Mouse (Mus musculus) 3134 (cell line): Measurements from ENCODE around the gene Exoc6b.
"Not testable (repeated sequence)": the region's sequence is repeated elsewhere in the genome, so short reads cannot be mapped to it uniquely, and the experiment has no call there.

Experiments
- DNase-seq: peaks from one replicate; pipeline ENCODE4 v3.0.0-alpha.2; 2011; ENCODE audit warnings: low spot score; ENCODE audit not compliant: insufficient read length; ENCODE audit errors: extremely low read depth

Exoc6b gene

GRCm38 (mm10) chr6:84646696-84647095 is 422.6 kb downstream of the Exoc6b start:
- DNase-seq, result no peak

- no peak for DNase-seq
Measured at GRCm38 (mm10) chr6:84641062-84641431, 428.3 kb downstream of the Exoc6b start.

GRCm38 (mm10) chr6:84640324-84641061 is 428.8 kb downstream of the Exoc6b start:
- no peak for DNase-seq

GRCm38 (mm10) chr6:84638206-84638605 is 431.1 kb downstream of the Exoc6b start:
- no peak for DNase-seq

DNA sequence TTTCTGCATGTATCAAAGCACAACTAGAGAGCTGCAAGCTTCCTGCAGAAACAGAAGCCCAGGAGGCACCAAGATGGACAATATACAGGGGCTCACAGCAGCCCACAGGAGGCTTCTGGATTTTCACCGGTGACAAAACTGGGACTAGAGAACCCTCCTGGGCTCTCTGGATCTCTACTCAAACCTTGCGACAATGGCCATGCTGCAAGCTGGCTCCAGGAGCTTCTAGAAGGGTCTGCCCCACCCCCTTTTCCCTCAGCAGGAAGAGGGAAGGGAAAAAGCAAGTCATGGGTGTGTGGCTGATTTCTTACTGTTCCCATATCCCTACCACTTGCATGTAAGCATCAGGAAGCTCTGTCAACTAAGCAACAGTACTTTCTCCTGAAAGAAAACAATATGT is 437.7 kb downstream of the Exoc6b start:
- DNase-seq, result no peak

- no peak for DNase-seq
Measured at GRCm38 (mm10) chr6:84630276-84630675, 439.0 kb downstream of the Exoc6b start.

DNA sequence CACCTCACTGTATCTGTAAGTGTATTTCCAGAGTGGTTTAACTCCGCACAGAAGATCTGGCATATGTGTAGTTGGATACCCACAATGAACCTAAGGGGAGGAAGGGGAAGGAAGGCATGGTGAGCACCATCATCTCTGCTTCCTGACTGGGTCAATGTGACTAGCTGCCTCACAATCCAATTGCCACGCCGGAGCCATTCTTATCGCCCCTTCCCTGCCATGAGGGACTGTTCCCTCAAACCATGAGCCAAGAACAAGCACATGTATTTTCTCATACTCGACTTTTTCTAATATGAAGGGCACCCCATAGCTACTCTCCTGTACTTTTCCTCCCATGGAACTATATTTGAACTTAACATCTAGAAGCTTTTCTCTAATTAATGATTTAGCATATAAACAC is 440.5 kb downstream of the Exoc6b start:
- no peak for DNase-seq

DNA sequence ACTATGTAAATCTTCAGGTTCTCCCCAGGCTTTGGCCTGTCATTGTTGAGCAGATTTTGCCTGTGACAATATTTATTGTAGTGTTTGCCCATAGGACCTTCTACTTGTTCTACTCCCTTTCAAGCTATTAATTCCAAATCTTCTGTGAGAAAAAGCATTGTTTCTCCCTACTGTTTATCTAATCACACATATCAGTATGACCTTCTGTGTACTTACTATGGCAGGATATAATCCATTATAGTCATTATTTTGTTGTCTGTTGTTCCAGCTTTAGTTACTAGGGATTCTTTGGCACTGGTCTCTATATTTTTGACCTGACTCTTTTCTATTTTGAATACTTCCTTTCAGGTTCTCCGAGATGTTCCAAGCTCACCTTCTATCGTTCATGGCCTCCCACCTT is 442.9 kb downstream of the Exoc6b start:
- no peak for DNase-seq

DNA sequence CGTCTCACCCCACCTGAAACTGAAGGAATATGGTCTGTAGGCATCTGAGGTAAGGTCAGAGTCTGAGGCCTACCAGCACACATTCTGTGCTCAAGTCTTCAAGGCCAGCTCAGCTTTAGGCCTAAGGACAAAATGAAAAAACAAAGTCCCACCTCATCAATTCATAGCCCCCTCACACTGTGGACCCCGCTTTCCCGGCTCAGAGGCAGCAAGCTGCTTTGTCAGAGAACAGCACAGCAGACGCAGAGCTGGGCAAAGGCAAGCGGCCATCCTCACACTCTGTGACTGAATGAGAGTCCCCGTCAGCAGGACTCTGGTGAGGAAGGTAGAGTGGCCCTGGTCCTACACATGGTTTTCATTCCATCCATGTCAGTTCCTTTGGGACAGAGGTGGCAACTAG is 450.1 kb downstream of the Exoc6b start:
- no peak for DNase-seq

- no peak for DNase-seq
Measured at GRCm38 (mm10) chr6:84617051-84617450, 452.3 kb downstream of the Exoc6b start.

DNA sequence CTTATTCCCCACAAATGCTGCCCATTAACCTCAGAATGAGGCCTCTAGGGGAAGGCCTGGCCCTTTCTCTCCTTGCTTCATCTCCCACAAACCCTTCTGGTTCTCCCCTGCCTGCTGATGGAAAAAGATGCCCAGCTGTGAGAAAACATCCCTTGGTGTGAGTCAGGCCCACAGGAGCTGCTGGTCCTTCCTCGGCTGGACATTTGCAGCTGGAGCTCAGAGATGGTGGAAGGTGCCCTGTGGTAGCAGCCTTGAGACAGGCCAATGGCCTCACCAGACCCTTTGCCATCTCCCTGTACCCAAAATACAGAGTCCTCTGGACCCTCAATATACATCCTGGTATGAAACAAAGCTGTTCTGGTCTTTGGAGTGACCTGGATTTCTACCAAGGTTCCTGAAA is 452.7 kb downstream of the Exoc6b start:
- DNase-seq, result no peak

GRCm38 (mm10) chr6:84613561-84613960 is 455.8 kb downstream of the Exoc6b start:
- DNase-seq, result no peak

DNA sequence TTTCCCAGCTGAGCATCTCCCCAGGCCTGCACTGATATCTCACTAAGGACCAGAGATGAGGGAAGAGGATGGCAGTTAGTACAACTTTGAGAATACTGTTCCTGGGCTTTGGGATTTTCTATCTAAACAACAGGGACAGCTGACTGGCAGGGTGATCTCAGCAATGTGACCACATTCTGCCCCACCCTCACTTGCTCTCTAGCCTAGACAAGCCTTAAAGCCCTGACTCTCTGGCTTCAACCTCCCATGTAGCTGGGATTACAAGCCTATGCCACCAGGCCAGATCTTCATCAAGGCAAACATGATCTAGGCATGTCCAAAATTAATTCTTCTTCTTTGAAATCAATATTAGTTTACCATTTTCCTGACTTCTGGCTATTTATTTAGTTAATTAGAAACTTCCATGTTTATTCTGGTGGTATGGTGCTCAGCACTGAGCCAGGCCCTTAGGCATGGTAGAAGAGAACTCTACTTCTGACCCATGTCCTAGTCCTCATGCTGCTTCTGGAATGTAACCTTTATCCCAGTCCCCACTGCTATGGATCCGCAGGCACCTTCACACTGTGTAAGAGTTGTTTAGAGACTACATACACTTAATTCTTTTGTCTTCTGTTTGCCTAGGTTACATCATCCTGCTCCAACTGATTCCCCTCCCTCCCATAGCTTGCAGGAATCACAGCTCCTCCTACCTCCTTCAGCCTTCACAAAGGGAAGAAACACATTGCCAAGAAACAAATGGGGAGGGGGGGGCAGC is 468.0 kb downstream of the Exoc6b start:
- DNase-seq, result no peak

- DNase-seq, result not testable (repeated sequence)
Measured at GRCm38 (mm10) chr6:84599296-84599695, 470.0 kb downstream of the Exoc6b start.

GRCm38 (mm10) chr6:84598725-84599124 is 470.6 kb downstream of the Exoc6b start:
- no peak for DNase-seq

- no peak for DNase-seq
Measured at GRCm38 (mm10) chr6:84594626-84595025, 474.7 kb downstream of the Exoc6b start.

- no peak for DNase-seq
Measured at GRCm38 (mm10) chr6:84593693-84594092, 475.6 kb downstream of the Exoc6b start, which contains the start of gene Cyp26b1. Gene Cyp26b1, minus strand, starts transcription at chr6:84593908.

DNA sequence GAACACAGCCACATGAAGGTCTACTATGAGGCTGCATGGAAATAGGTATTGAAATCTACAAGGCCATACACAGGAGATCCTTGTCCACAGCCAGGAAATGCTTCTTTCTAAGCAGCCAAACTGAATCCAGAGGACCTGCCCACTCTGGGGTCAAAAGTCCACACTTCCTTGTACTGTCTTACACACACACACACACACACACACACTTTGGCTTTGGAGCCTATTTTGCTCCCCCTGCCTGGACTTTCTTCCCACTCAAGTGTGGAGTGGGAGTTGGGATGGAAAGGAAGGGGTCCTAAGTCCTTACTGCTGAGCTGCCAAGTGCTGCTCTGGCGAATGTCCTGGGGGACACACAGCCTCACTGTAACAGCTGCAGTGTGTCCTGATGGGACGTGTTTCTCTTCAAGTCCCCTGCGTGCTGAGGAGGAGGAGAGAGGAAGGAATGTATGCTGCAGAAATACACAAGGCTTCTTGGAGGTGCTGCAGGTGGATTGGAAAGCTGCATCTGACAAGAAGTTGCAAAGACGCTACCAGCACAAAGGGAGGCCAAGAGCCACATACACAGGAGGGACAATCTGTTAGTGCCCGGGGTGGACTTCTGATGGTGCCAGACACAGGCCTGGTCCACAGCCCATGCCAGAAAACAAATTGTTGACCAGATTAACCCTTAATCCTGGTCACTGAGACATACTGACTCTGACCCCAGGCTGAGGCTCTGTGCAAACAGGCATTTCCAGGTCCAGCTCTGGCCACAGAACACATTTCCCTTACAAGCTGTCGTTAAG is 478.2 kb downstream of the Exoc6b start:
- no peak for DNase-seq

DNA sequence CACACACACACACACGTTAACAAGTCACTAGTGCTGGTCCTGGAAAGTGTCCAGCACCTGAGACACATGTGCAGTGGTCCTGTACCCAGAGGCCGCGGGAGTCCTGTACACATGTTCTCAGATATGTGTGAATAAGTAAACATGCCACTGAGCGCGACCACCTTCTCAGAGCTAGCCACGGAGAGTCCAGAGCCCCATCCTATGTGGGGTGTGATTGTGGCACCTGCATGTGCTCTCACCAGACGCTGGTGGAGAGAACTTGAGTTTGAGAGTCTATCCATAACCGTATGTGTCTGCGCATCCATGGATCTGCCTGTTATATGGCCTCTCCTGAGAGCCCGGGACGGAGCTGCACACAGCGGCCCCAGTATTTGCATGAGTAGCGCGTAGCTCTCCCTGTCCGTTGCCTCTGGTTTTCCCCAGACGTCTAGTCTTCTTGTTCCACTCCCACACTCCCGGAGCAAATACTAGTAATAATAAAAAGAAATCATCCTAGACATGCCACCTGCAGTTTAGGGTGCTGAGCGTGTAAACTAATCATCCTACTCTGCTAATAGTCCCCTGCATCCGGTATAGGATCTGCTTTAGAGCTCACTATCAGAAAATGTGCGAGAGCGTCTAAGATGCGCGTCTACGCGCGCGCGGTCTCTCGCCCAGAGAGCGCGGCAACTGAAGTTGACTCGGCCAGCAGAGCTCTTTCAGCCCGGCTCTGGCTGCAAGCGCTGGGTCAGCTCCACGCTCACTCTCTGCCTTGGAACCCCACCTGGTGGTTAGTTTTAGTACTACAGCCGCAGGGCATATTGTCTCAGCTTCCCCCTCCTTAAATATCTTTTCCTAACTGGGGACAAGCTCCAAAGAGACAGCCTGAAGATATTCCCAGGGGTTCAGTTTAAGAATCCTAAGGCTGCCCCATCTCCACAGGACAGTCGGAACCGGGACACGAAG is 479.3 kb downstream of the Exoc6b start:
- peak; percentile 54 for DNase-seq
